Mouse (Mus musculus) gastrocnemius, adult 2 months (tissue): ENCODE measurements around the gene Gm20388. TPM values are rescaled to one million over a fixed set of nuclear protein-coding genes. Genes with fewer than 3 reads are reported as not detected.

ENCODE experiments used
- DNase-seq: peaks from one replicate; pipeline ENCODE4 v3.0.0; 2022
- H3K27ac ChIP-seq: fragments of 200-600 bp; 2 replicates; pipeline ENCODE4 v1.8.1; 2022; ENCODE audit warnings: mild to moderate bottlenecking
- H3K4me3 ChIP-seq: fragments of 200-600 bp; 2 replicates; pipeline ENCODE4 v1.8.1; 2022; ENCODE audit warnings: mild to moderate bottlenecking, moderate library complexity
- CTCF ChIP-seq: fragments of 200-600 bp; IDR thresholded peaks from 2 replicates; pipeline ENCODE4 v1.8.1; 2022; ENCODE audit warnings: antibody characterized with exemption, mild to moderate bottlenecking, moderate library complexity
- intact Hi-C: fragments of 180-260 bp; cut with DNase I; formaldehyde crosslinking; loops from one replicate; pipeline ENCODE4 v1.15.1; 2025
- total RNA-seq, 2 experiments: library from RNA; stranded (reverse); gene quantifications; 2 replicates each; pipeline ENCODE4 v1.2.3; 2021

Gene Gm20388
- total RNA-seq, 2 experiments from 2014 or later: 6.1 to 15.0 TPM

- Histone ChIP-seq H3K4me3 (no peak overlapping the region), H3K27ac (no peak overlapping the region)
- intact Hi-C loops: no loop called here
- no peak for TF ChIP-seq CTCF
- no peak for DNase-seq
These were observed 1285.3 kb downstream of the Gm20388 start for GRCm38 (mm10) chr8:121195970-121196369.

- H3K4me3 ChIP-seq: no peak overlapping the region
- no peak for TF ChIP-seq CTCF
- intact Hi-C loops: no loop called here
- no peak overlapping the region for H3K27ac ChIP-seq
- peak; percentile 36 for DNase-seq
These were observed 1286.4 kb downstream of the Gm20388 start for GRCm38 (mm10) chr8:121196726-121197668.

GRCm38 (mm10) chr8:121200069-121200468, 1289.4 kb downstream of the Gm20388 start:
- Histone ChIP-seq H3K4me3 (no peak overlapping the region), H3K27ac (no peak overlapping the region)
- TF ChIP-seq CTCF: no peak
- intact Hi-C loops: no loop called here
- DNase-seq: no peak

- no peak for TF ChIP-seq CTCF
- DNase-seq: no peak
- intact Hi-C loops: no loop called here
- Histone ChIP-seq H3K4me3 (no peak overlapping the region), H3K27ac (no peak overlapping the region)
These were observed 1290.3 kb downstream of the Gm20388 start for GRCm38 (mm10) chr8:121200979-121201378.

- intact Hi-C loops: no loop called here
- DNase-seq: no peak
- H3K4me3 ChIP-seq: no peak overlapping the region
- H3K27ac ChIP-seq: no peak overlapping the region
- no peak for TF ChIP-seq CTCF
These were observed 1291.0 kb downstream of the Gm20388 start for GRCm38 (mm10) chr8:121201651-121202050.

- TF ChIP-seq CTCF: no peak
- no peak overlapping the region for H3K27ac ChIP-seq
These were observed 1293.2 kb downstream of the Gm20388 start for GRCm38 (mm10) chr8:121203612-121204376.

GRCm38 (mm10) chr8:121207171-121207570, 1296.5 kb downstream of the Gm20388 start:
- no peak for TF ChIP-seq CTCF
- no peak for DNase-seq
- Histone ChIP-seq H3K27ac (no peak overlapping the region), H3K4me3 (no peak overlapping the region)
- intact Hi-C loops: no loop called here

More at GRCm38 (mm10) chr8:121203612-121204376, 1293.2 kb downstream of the Gm20388 start:
- DNase-seq: no peak
- H3K4me3 ChIP-seq: no peak overlapping the region
- intact Hi-C loops: no loop called here

GRCm38 (mm10) chr8:121210627-121211026, 1300.0 kb downstream of the Gm20388 start:
- intact Hi-C loops: no loop called here
- H3K4me3 ChIP-seq: no peak overlapping the region
- TF ChIP-seq CTCF: no peak
- DNase-seq: no peak
- no peak overlapping the region for H3K27ac ChIP-seq

- no peak for DNase-seq
- peak; percentile 45 for TF ChIP-seq CTCF
- Histone ChIP-seq H3K4me3 (no peak overlapping the region), H3K27ac (no peak overlapping the region)
- intact Hi-C loops: no loop called here
These were observed 1302.6 kb downstream of the Gm20388 start for GRCm38 (mm10) chr8:121213236-121213635.

GRCm38 (mm10) chr8:121213651-121214050, 1303.0 kb downstream of the Gm20388 start:
- intact Hi-C loops: no loop called here
- TF ChIP-seq CTCF: no peak
- H3K4me3 ChIP-seq: no peak overlapping the region
- DNase-seq: no peak
- H3K27ac ChIP-seq: no peak overlapping the region

- no peak for DNase-seq
- Histone ChIP-seq H3K27ac (no peak overlapping the region), H3K4me3 (no peak overlapping the region)
- intact Hi-C loops: loop anchor here (5.0 kb wide), 1 partner anchor 98 kb away; the partner anchor contains the start of gene Foxc2
- peak; percentile 43 for TF ChIP-seq CTCF
These were observed 1304.3 kb downstream of the Gm20388 start for GRCm38 (mm10) chr8:121214975-121215374.

GRCm38 (mm10) chr8:121216441-121216949, 1305.9 kb downstream of the Gm20388 start:
- no peak overlapping the region for H3K27ac ChIP-seq
- TF ChIP-seq CTCF: no peak
- no peak overlapping the region for H3K4me3 ChIP-seq
- intact Hi-C loops: loop anchor here (5.0 kb wide), 1 partner anchor 99 kb away; the partner anchor contains the start of gene Foxc2
- no peak for DNase-seq
